Mouse (Mus musculus): ENCODE results near the gene Megf8. TPM values are rescaled to one million over a fixed set of nuclear protein-coding genes. Genes with fewer than 3 reads are reported as not detected.

Gene Megf8
- polyA plus RNA-seq (2012): 12.6 and 17.7 TPM in 2 replicates

GRCm38 (mm10) chr7:25316532-25317445 lies at the start of gene Megf8:
Megf8 (plus strand) TSS chr7:25317164.

GRCm38 (mm10) chr7:25267301-25267750 lies 49.6 kb upstream of the Megf8 start, which contains the start of gene Cic:
Cic (plus strand) TSS chr7:25267704.

GRCm38 (mm10) chr7:25297454-25298325 lies 19.3 kb upstream of the Megf8 start, which contains the start of gene Pafah1b3:
Pafah1b3 (minus strand) TSS chr7:25297986.

GRCm38 (mm10) chr7:25301063-25301462 lies 15.9 kb upstream of the Megf8 start, which contains the start of gene Prr19:
Prr19 (plus strand) TSS chr7:25301411.

GRCm38 (mm10) chr7:25305956-25306613 lies 10.9 kb upstream of the Megf8 start, which contains the start of gene Tmem145:
Tmem145 (plus strand) TSS chr7:25306106.

GRCm38 (mm10) chr7:25369058-25369749 lies 52.2 kb downstream of the Megf8 start, which contains the start of gene Cnfn:
Cnfn (minus strand) TSS chr7:25369724.

GRCm38 (mm10) chr7:25398610-25399009 lies 81.6 kb downstream of the Megf8 start, which contains the start of gene Lipe:
Lipe (minus strand) TSS chr7:25398710.

GRCm38 (mm10) chr7:25412833-25413441 lies 96.0 kb downstream of the Megf8 start, which contains the start of gene Cxcl17:
Cxcl17 (minus strand) TSS chr7:25412886.

Other genes starting within 250 kb of the Megf8 start
- 18.8 and 31.7 TPM in 2 replicates for gene Grik5, start 244.8 kb upstream of the Megf8 start, polyA plus RNA-seq (2012)
- 45.8 and 46.8 TPM in 2 replicates for gene Zfp574, start 244.6 kb upstream of the Megf8 start, polyA plus RNA-seq (2012)
- gene Pou2f2, start 137.4 kb upstream of the Megf8 start, polyA plus RNA-seq (2012): 32.3 and 42.5 TPM in 2 replicates
- gene Dedd2, start 96.5 kb upstream of the Megf8 start, polyA plus RNA-seq (2012): 117 and 119 TPM in 2 replicates
- gene Zfp526, start 95.7 kb upstream of the Megf8 start, polyA plus RNA-seq (2012): 8.5 and 10.1 TPM in 2 replicates
- 140 TPM in 2 replicates for gene Gsk3a, start 79.3 kb upstream of the Megf8 start, polyA plus RNA-seq (2012)
- 181 and 188 TPM in 2 replicates for gene Erf, start 66.4 kb upstream of the Megf8 start, polyA plus RNA-seq (2012)
- gene Cic, start 49.5 kb upstream of the Megf8 start, polyA plus RNA-seq (2012): 471 and 510 TPM in 2 replicates
- 40.1 and 47.3 TPM in 2 replicates for gene Pafah1b3, start 19.2 kb upstream of the Megf8 start, polyA plus RNA-seq (2012)
- 0.06 and 0.29 TPM in 2 replicates for gene Prr19, start 15.8 kb upstream of the Megf8 start, polyA plus RNA-seq (2012)
- 0.12 and 0.65 TPM in 2 replicates for gene Tmem145, start 11.1 kb upstream of the Megf8 start, polyA plus RNA-seq (2012)
- not detected in 2 replicates for gene Cnfn, start 52.6 kb downstream of the Megf8 start, polyA plus RNA-seq (2012)
- 23.8 and 28.8 TPM in 2 replicates for gene Lipe, start 81.5 kb downstream of the Megf8 start, polyA plus RNA-seq (2012)
- gene Cxcl17, start 95.7 kb downstream of the Megf8 start, polyA plus RNA-seq (2012): not detected in 2 replicates
- gene Ceacam1, start 160.4 kb downstream of the Megf8 start, polyA plus RNA-seq (2012): 3.6 and 5.0 TPM in 2 replicates
- 0.04 TPM in 1 of 2 replicates, not detected in the other for gene Ceacam2, start 222.7 kb downstream of the Megf8 start, polyA plus RNA-seq (2012)

All from megakaryocyte-erythroid progenitor cell, adult 5 weeks (primary cell).